Comparison of ENCODE assay signal across 9 mouse cellular contexts in genomic region chr4:87141590-87142365, GRCm38 (mm10).
DNase-seq lines count a peak whose midpoint lies in the region; ATAC-seq and TF ChIP-seq lines count a peak whose summit lies in the region.
"Had no signal": no experiment of that assay in that cellular context is flagged by ENCODE, and none has a peak within 500 bp of the region (broad histone marks: within the 10 kb centered on the region; RNA-seq: fewer than 3 reads in every experiment).

No protein-coding gene starts in this region.

- 17% methylated on average over 12 of the region's 12 CpGs for WGBS in heart, embryonic 14.5 days

- no peak overlapping the region for H3K4me3 ChIP-seq in layer of hippocampus, adult 2 months
- no peak overlapping the region for H3K4me3 ChIP-seq in heart, embryonic 14.5 days (ENCODE audit: control insufficient read depth in 1 of 2, insufficient read depth in 1 of 2, low read depth in 1 of 2, low read length in 2 of 2)
- H3K4me3 ChIP-seq: liver, embryonic 13.5 days had no signal

- peak overlapping the region; percentile 16; the same call in 1 of the 2 replicates for H3K4me2 ChIP-seq in heart, embryonic 14.5 days (ENCODE audit: low read length)
- H3K4me2 ChIP-seq: liver, embryonic 13.5 days had no signal

- H3K9ac ChIP-seq in heart, embryonic 14.5 days (ENCODE audit: low read length), result no peak overlapping the region
- H3K9ac ChIP-seq: liver, embryonic 13.5 days had no signal

- H3K27me3 ChIP-seq in heart, embryonic 14.5 days (ENCODE audit: control insufficient read depth, insufficient read depth, low read length), result no peaks in the 10 kb centered on the region
- H3K27me3 ChIP-seq: liver, embryonic 13.5 days had no signal

- no peak for TF ChIP-seq CTCF in layer of hippocampus, adult 2 months (conservative IDR thresholded peaks at IDR 0.05)

- H3K36me3 ChIP-seq in heart, embryonic 14.5 days (ENCODE audit: control insufficient read depth, insufficient read depth, low read length), result no peaks in the 10 kb centered on the region
- H3K36me3 ChIP-seq: liver, embryonic 13.5 days had no signal

- peak; percentile 18 for DNase-seq in adrenal gland, postnatal 14 days
- no peak for DNase-seq in adrenal gland, postnatal 25 days
- DNase-seq in layer of hippocampus, adult 2 months (ENCODE audit: low spot score in 2 of 2), result no peak
- no peak for DNase-seq in layer of hippocampus, postnatal 10 days (ENCODE audit: low spot score in 2 of 2)
- peak; percentile 93 for DNase-seq in brain, adult 2 months (ENCODE audit: low read depth, low spot score)
- no peak for DNase-seq in ovary, postnatal 36 days (ENCODE audit: low spot score)
- DNase-seq: liver, embryonic 13.5 days had no signal

- peak; percentile 43 for ATAC-seq in heart, embryonic 14.5 days (ENCODE audit: insufficient number of reproducible peaks, insufficient read depth, low FRiP score, low read depth)
- ATAC-seq in erythroid progenitor cell, adult 5-6 weeks (replicated peaks; ENCODE audit: low FRiP score, poor library complexity, severe bottlenecking), result no peak

- H3K27ac ChIP-seq in layer of hippocampus, adult 2 months, result peak overlapping the region; percentile 83
- H3K27ac ChIP-seq in heart, embryonic 14.5 days (replicated peaks in 1 of 2; ENCODE audit: control insufficient read depth in 1 of 2, insufficient read depth in 1 of 2, low read depth in 2 of 2, low read length in 2 of 2), result peak overlapping the region; percentile 20 to 39; a peak in 3 of 4 replicates
- H3K27ac ChIP-seq: liver, embryonic 13.5 days had no signal

- peaks cover 18 to 27% of the 10 kb centered on the region in 2 experiments for H3K4me1 ChIP-seq in heart, embryonic 14.5 days (ENCODE audit: control insufficient read depth in 2 of 2, insufficient read depth in 2 of 2, low read length in 2 of 2)
- H3K4me1 ChIP-seq: liver, embryonic 13.5 days had no signal

- no peaks in the 10 kb centered on the region for H3K9me3 ChIP-seq in heart, embryonic 14.5 days (ENCODE audit: control insufficient read depth, low read length)
- H3K9me3 ChIP-seq: liver, embryonic 13.5 days had no signal

Comparison
In these comparisons a context has a peak if more than half of its experiments do, and no peak if none do; other contexts are left out.
1. DNase-seq: peak in adrenal gland, postnatal 14 days (single experiment) and brain, adult 2 months (single experiment); none in adrenal gland, postnatal 25 days (single experiment), layer of hippocampus, adult 2 months (0 of 2), layer of hippocampus, postnatal 10 days (0 of 2) and ovary, postnatal 36 days (single experiment).